Mouse (Mus musculus) cerebellum, adult 2 months (tissue): ENCODE measurements around the gene Smtn. TPM values are rescaled to one million over a fixed set of nuclear protein-coding genes. Genes with fewer than 3 reads are reported as not detected.

Source experiments
- DNase-seq, 2 experiments: peaks; one replicate each; pipeline ENCODE4 v3.0.0; 2021
- H3K27ac ChIP-seq: fragments of 200-500 bp; 2 replicates; pipeline ENCODE4 v1.5.1; 2012; ENCODE audit warnings: low read length, control low read depth, inconsistent platforms; ENCODE audit not compliant: insufficient read depth
- H3K27me3 ChIP-seq: fragments of 200-500 bp; 2 replicates; pipeline ENCODE4 v1.6.1; 2012; ENCODE audit warnings: inconsistent platforms, mild to moderate bottlenecking, low read length, moderate library complexity; ENCODE audit not compliant: control insufficient read depth, insufficient read depth
- H3K4me1 ChIP-seq: fragments of 200-500 bp; 2 replicates; pipeline ENCODE4 v1.6.1; 2011; ENCODE audit warnings: low read length; ENCODE audit not compliant: control insufficient read depth, insufficient read depth
- H3K4me3 ChIP-seq: fragments of 200-500 bp; replicated peaks from 2 replicates; pipeline ENCODE3; 2011; ENCODE audit warnings: mild to moderate bottlenecking, low read depth, low read length, control low read depth; ENCODE audit not compliant: insufficient read depth
- CTCF ChIP-seq: fragments of 200-500 bp; IDR thresholded peaks from 2 replicates; pipeline ENCODE4 v1.5.1; 2011; ENCODE audit warnings: low read depth, mild to moderate bottlenecking, control low read depth, low read length, moderate library complexity, borderline replicate concordance; ENCODE audit not compliant: insufficient read depth
- POLR2A ChIP-seq: fragments of 200-500 bp; IDR thresholded peaks from 2 replicates; pipeline ENCODE4 v1.6.1; 2011; ENCODE audit warnings: low read length, control low read depth, borderline replicate concordance; ENCODE audit not compliant: insufficient read depth
- WGBS: fragments of 180-500 bp; shearing (Covaris S2); methylation state at CpG from one replicate; pipeline ENCODE4 v1.1.7; 2018; 5-methylcytosine and 5-hydroxymethylcytosine counted together
- polyA plus RNA-seq: library from polyadenylated mRNA; depleted of rRNA; stranded (reverse); fragments of >200 nt; gene quantifications from 2 replicates; pipeline ENCODE4 v1.2.3, GENCODE M21; 2012

Smtn gene
- polyA plus RNA-seq, 1 experiment = 6.1 TPM

DNA sequence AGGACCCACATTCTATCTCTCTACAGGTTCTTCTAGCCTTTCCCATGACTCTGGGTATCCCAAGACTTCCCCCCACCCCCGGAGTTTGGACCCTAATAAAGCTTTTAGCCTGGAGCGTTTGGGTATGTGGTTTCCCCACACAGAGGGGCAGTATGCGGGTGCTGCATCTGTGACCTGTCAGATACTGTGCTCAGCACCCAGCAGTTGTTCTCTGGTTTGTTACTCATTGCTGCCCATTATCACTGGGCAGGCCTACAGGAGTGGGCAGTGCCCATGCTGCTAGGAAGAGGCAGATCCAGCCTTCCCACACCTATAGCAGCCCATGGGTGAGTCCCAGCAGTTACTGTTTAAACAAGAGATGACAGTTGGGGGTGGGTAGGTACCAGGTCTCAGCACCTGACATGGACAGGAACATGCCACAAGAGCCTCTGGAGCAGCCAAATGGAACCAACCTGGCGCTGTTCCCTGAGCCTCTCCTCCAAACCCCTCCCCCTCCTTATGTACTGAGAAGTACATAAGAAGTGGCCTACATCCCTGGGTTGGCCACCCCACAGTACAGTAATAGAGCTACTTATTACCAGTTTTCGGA is 3.6 kb downstream of the Smtn start:
- Histone ChIP-seq H3K4me1 (no peaks in the 10 kb centered on the region), H3K4me3 (no peak overlapping the region), H3K27me3 (no peaks in the 10 kb centered on the region), H3K27ac (no peak overlapping the region)
- TF ChIP-seq CTCF (no peak), POLR2A (no peak)
- 98% methylated on average over 5 of the region's 5 CpGs for WGBS
- DNase-seq = no peak

- Histone ChIP-seq H3K27ac (no peak overlapping the region; the same call in 1 of the 2 replicates), H3K27me3 (no peaks in the 10 kb centered on the region), H3K4me3 (no peak overlapping the region), H3K4me1 (no peaks in the 10 kb centered on the region)
- TF ChIP-seq CTCF (no peak), POLR2A (no peak)
- no peak for DNase-seq
- WGBS = 73% methylated on average over 5 of the region's 5 CpGs
These were observed 4.3 kb downstream of the Smtn start for GRCm38 (mm10) chr11:3536082-3536481.

DNA sequence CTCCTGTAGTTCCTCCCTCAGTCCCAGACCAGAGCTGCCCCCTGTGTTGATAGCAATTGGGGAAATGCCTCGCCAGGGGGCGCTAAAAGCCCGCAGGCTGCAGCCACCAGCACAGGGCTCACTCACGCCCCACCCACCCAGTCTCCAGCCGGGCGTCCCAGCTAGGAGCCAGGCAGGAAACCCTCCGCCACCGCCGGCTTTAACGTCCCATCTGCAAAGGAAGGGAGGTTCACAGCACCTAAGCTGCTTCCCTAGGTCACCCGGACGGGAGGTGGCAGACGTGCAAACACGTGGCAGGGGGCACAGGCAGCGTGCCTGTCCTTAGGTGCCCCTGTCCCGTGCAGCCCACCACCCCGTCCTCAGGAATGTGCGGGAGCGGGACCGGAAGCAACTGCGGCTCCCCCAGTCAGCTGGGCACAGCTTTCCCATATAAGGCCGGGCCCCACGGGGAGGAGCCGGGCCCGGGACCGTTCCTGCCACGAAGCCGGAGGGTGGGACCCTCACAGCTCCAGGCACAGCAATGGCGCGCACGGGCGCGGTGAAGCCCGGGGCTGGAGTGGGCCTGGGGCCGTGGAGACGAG is 4.9 kb downstream of the Smtn start:
- peak; percentile 88 to 94 for DNase-seq
- Histone ChIP-seq H3K4me3 (peak overlapping the region; percentile 64), H3K27me3 (no peaks in the 10 kb centered on the region), H3K27ac (no peak overlapping the region; the same call in 1 of the 2 replicates), H3K4me1 (no peaks in the 10 kb centered on the region)
- TF ChIP-seq POLR2A = no peak
- peak; percentile 86 for TF ChIP-seq CTCF
- WGBS = under 1% methylated on average over 36 of the region's 36 CpGs

DNA sequence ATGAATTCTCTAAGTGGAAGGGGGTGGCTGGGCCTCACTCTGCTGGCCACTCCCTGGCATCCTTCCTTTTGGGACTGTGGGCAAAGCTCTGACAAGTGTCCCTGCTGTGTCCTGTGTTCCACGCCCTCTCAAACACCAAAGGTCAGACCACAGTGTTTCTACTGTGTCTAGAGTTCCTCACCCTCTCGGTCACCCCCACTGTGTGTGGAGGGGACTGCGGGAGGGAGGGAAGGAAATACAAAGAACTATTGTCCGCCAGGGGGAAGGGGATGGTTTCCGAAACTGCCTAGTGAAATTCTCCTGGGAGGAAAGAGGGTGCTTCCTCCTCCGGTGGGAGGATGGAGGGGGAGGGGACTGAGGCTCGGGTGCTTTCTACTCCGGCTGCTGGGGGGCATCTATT is 5.5 kb downstream of the Smtn start:
- no peaks in the 10 kb centered on the region for H3K27me3 ChIP-seq
- H3K27ac ChIP-seq = no peak overlapping the region
- no peak overlapping the region for H3K4me3 ChIP-seq
- H3K4me1 ChIP-seq = no peaks in the 10 kb centered on the region
- no peak for DNase-seq
- WGBS = 19% methylated on average over 8 of the region's 8 CpGs
- TF ChIP-seq CTCF (no peak), POLR2A (no peak)

GRCm38 (mm10) chr11:3533406-3533932 is 6.9 kb downstream of the Smtn start:
- peak in 1 of 2 experiments; percentile 18 for DNase-seq
- no peaks in the 10 kb centered on the region for H3K27me3 ChIP-seq
- 38% methylated on average over 17 of the region's 17 CpGs for WGBS
- no peak overlapping the region for H3K27ac ChIP-seq
- H3K4me1 ChIP-seq = no peaks in the 10 kb centered on the region
- no peak for TF ChIP-seq CTCF
- no peak for TF ChIP-seq POLR2A
- H3K4me3 ChIP-seq = no peak overlapping the region

GRCm38 (mm10) chr11:3532101-3532931 is 8.1 kb downstream of the Smtn start:
- no peak for TF ChIP-seq POLR2A
- no peak for TF ChIP-seq CTCF
- peak in 1 of 2 experiments; percentile 15 for DNase-seq
- no peak overlapping the region for H3K27ac ChIP-seq
- no peaks in the 10 kb centered on the region for H3K27me3 ChIP-seq
- H3K4me3 ChIP-seq = no peak overlapping the region
- H3K4me1 ChIP-seq = peaks cover 1% of the 10 kb centered on the region
- 89% methylated on average over 16 of the region's 16 CpGs for WGBS

GRCm38 (mm10) chr11:3531634-3532033 is 8.8 kb downstream of the Smtn start:
- peaks cover 8% of the 10 kb centered on the region for H3K4me1 ChIP-seq
- no peak overlapping the region for H3K27ac ChIP-seq
- peak; percentile 66 for TF ChIP-seq CTCF
- no peak for TF ChIP-seq POLR2A
- peak; percentile 33 to 57 for DNase-seq
- no peak overlapping the region for H3K4me3 ChIP-seq
- 71% methylated on average over 6 of the region's 6 CpGs for WGBS
- H3K27me3 ChIP-seq = no peaks in the 10 kb centered on the region

DNA sequence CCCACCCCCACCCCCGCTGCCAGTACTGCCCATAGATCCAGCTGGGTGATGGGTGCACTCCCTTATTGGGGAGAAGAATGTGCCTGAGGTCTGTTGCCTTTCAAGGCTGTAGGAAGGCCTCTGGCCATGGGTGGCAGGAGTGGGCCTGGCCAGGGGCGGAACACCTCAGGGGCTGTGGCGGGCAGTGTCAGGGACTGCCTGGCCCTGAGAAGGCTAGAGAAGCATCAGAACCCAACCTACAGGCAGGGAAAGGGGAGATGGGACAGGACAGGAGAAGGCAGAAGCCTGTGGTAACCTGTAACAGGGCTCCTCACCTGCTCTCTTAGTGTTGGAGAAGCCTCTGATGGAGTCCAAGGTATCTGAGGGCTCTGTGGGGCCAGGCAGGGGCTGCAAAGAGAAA is 9.7 kb downstream of the Smtn start:
- no peak overlapping the region for H3K27ac ChIP-seq
- WGBS = 95% methylated on average over 3 of the region's 3 CpGs
- peaks cover 10% of the 10 kb centered on the region for H3K4me1 ChIP-seq
- no peak overlapping the region for H3K4me3 ChIP-seq
- TF ChIP-seq CTCF (no peak), POLR2A (no peak)
- peak in 1 of 2 experiments; percentile 8 for DNase-seq
- H3K27me3 ChIP-seq = no peaks in the 10 kb centered on the region
